Mouse (Mus musculus): ENCODE measurements around the gene Il2rg.

GRCm38 (mm10) chrX:101256603-101257002 lies 11.5 kb downstream of the Il2rg start:
- no peak for TF ChIP-seq POLR2A (IDR thresholded peaks at IDR 0.05; ENCODE audit: extremely low read depth, insufficient read depth, low read length)
- 0 out of 2 replicates have a peak, but pooled peaks have one; percentile 22 for TF ChIP-seq CTCF (IDR thresholded peaks at IDR 0.05; ENCODE audit: low read depth, low read length)
